29 mouse cellular contexts compared by ENCODE assay signal in genomic region chr12:69267956-69268632, GRCm38 (mm10). TPM values are rescaled to one million over a fixed set of nuclear protein-coding genes. Genes with fewer than 3 reads are reported as not detected.
DNase-seq lines count a peak whose midpoint lies in the region; ATAC-seq and TF ChIP-seq lines count a peak whose summit lies in the region.
"Had no signal": no experiment of that assay in that cellular context is flagged by ENCODE, and none has a peak within 500 bp of the region (broad histone marks: within the 10 kb centered on the region; RNA-seq: fewer than 3 reads in every experiment).

No protein-coding gene starts in this region.

- H3K9ac ChIP-seq in forebrain, embryonic 14.5 days (ENCODE audit: low read length) = no peak overlapping the region
- no peak overlapping the region for H3K9ac ChIP-seq in forebrain, embryonic 11.5 days (ENCODE audit: low read length)
- no peak overlapping the region for H3K9ac ChIP-seq in midbrain, postnatal 0 days (replicated peaks; ENCODE audit: low read length, poor library complexity, severe bottlenecking)
- no peak overlapping the region for H3K9ac ChIP-seq in midbrain, embryonic 15.5 days
- H3K9ac ChIP-seq: hindbrain, embryonic 13.5 days; liver, embryonic 14.5 days; neural tube, embryonic 15.5 days had no signal

- H3K4me1 ChIP-seq in forebrain, embryonic 14.5 days (ENCODE audit: control insufficient read depth, insufficient read depth, low read length) = no peaks in the 10 kb centered on the region
- H3K4me1 ChIP-seq in forebrain, embryonic 11.5 days (replicated peaks; ENCODE audit: control insufficient read depth, insufficient read depth, low read length) = no peaks in the 10 kb centered on the region
- H3K4me1 ChIP-seq in midbrain, postnatal 0 days (ENCODE audit: insufficient read depth, low read length) = no peaks in the 10 kb centered on the region
- no peaks in the 10 kb centered on the region for H3K4me1 ChIP-seq in midbrain, embryonic 15.5 days
- H3K4me1 ChIP-seq: hindbrain, embryonic 13.5 days; neural tube, embryonic 15.5 days had no signal

- DNase-seq in forebrain, embryonic 14.5 days (ENCODE audit: low spot score) = peak; percentile 6
- no peak for DNase-seq in forebrain, embryonic 11.5 days (ENCODE audit: low spot score)
- DNase-seq in layer of hippocampus, adult 9-11 months = peak; percentile 18
- DNase-seq in layer of hippocampus, postnatal 36 days = no peak
- peak; percentile 15 for DNase-seq in midbrain, postnatal 0 days (ENCODE audit: low spot score)
- peak; percentile 32 for DNase-seq in telencephalon, adult 2 months (ENCODE audit: low read depth, low spot score)
- DNase-seq: adrenal gland, adult 8-10 months; cerebellum, adult 11 months; cerebellum, adult 9-10 months; cerebellum, postnatal 36 days; gastrocnemius, postnatal 25 days; heart, adult 18-20 months; heart, postnatal 4 days; kidney, adult 8-10 months; kidney, postnatal 4 days; liver; lung, adult 2 months; lung, postnatal 10 days; retina, postnatal 1 day had no signal

- no peak for ATAC-seq in forebrain, embryonic 14.5 days
- no peak for ATAC-seq in forebrain, embryonic 11.5 days (replicated peaks; ENCODE audit: low FRiP score)
- ATAC-seq in midbrain, postnatal 0 days (ENCODE audit: low FRiP score) = no peak
- ATAC-seq in midbrain, embryonic 15.5 days (replicated peaks) = no peak
- ATAC-seq: activated CD4-positive, CD25-positive, alpha-beta regulatory T cell, adult 4 months; forebrain, embryonic 16.5 days; intestine, embryonic 16.5 days had no signal

- 71% methylated on average over 11 of the region's 11 CpGs for WGBS in forebrain, embryonic 14.5 days
- WGBS in forebrain, embryonic 11.5 days = 75% methylated on average over 11 of the region's 11 CpGs
- 65% methylated on average over 11 of the region's 11 CpGs for WGBS in midbrain, postnatal 0 days
- WGBS in midbrain, embryonic 15.5 days = 68% methylated on average over 11 of the region's 11 CpGs

- H3K27ac ChIP-seq in forebrain, embryonic 14.5 days (ENCODE audit: low read depth, low read length) = no peak overlapping the region
- no peak overlapping the region for H3K27ac ChIP-seq in forebrain, embryonic 11.5 days (ENCODE audit: low read depth, low read length)
- H3K27ac ChIP-seq in midbrain, postnatal 0 days (ENCODE audit: low read depth, low read length) = no peak overlapping the region
- H3K27ac ChIP-seq in midbrain, embryonic 15.5 days = no peak overlapping the region
- H3K27ac ChIP-seq: hindbrain, embryonic 13.5 days; kidney, postnatal 0 days; liver, embryonic 14.5 days; neural tube, embryonic 15.5 days had no signal

- no peaks in the 10 kb centered on the region for H3K27me3 ChIP-seq in forebrain, embryonic 14.5 days (replicated peaks; ENCODE audit: control insufficient read depth, insufficient read depth, low read length)
- no peaks in the 10 kb centered on the region for H3K27me3 ChIP-seq in forebrain, embryonic 11.5 days (ENCODE audit: control insufficient read depth, insufficient read depth, low read length)
- H3K27me3 ChIP-seq in midbrain, postnatal 0 days (ENCODE audit: insufficient read depth, low read length) = no peaks in the 10 kb centered on the region
- H3K27me3 ChIP-seq in midbrain, embryonic 15.5 days (replicated peaks) = no peaks in the 10 kb centered on the region
- H3K27me3 ChIP-seq: CH12.LX; hindbrain, embryonic 13.5 days; neural tube, embryonic 15.5 days had no signal

- H3K4me2 ChIP-seq in forebrain, embryonic 14.5 days (ENCODE audit: low read length) = no peak overlapping the region
- no peak overlapping the region for H3K4me2 ChIP-seq in forebrain, embryonic 11.5 days (ENCODE audit: low read depth, low read length, severe bottlenecking)
- H3K4me2 ChIP-seq in midbrain, postnatal 0 days (ENCODE audit: low read depth, low read length, poor library complexity, severe bottlenecking) = no peak overlapping the region
- no peak overlapping the region for H3K4me2 ChIP-seq in midbrain, embryonic 15.5 days
- H3K4me2 ChIP-seq: heart, embryonic 11.5 days; hindbrain, embryonic 13.5 days; neural tube, embryonic 15.5 days had no signal

- H3K9me3 ChIP-seq in forebrain, embryonic 14.5 days (replicated peaks; ENCODE audit: control insufficient read depth, low read length) = no peaks in the 10 kb centered on the region
- H3K9me3 ChIP-seq in forebrain, embryonic 11.5 days (ENCODE audit: control insufficient read depth, low read length) = no peaks in the 10 kb centered on the region
- no peaks in the 10 kb centered on the region for H3K9me3 ChIP-seq in midbrain, postnatal 0 days (ENCODE audit: low read length)
- no peaks in the 10 kb centered on the region for H3K9me3 ChIP-seq in midbrain, embryonic 15.5 days
- H3K9me3 ChIP-seq: hindbrain, embryonic 13.5 days; neural tube, embryonic 15.5 days had no signal

- TF ChIP-seq CTCF in midbrain, postnatal 0 days (IDR thresholded peaks at IDR 0.05) = no peak

- no peaks in the 10 kb centered on the region for H3K36me3 ChIP-seq in forebrain, embryonic 14.5 days (ENCODE audit: control insufficient read depth, insufficient read depth, low read length)
- H3K36me3 ChIP-seq in forebrain, embryonic 11.5 days (ENCODE audit: control insufficient read depth, insufficient read depth, low read length) = no peaks in the 10 kb centered on the region
- no peaks in the 10 kb centered on the region for H3K36me3 ChIP-seq in midbrain, postnatal 0 days (ENCODE audit: insufficient read depth, low read length)
- no peaks in the 10 kb centered on the region for H3K36me3 ChIP-seq in midbrain, embryonic 15.5 days (replicated peaks)
- H3K36me3 ChIP-seq: hindbrain, embryonic 13.5 days; neural tube, embryonic 15.5 days had no signal

- no peak overlapping the region for H3K4me3 ChIP-seq in forebrain, embryonic 14.5 days (ENCODE audit: low read depth, low read length)
- no peak overlapping the region for H3K4me3 ChIP-seq in forebrain, embryonic 11.5 days (ENCODE audit: low read depth, low read length)
- H3K4me3 ChIP-seq in midbrain, postnatal 0 days (ENCODE audit: low read depth, low read length) = no peak overlapping the region
- H3K4me3 ChIP-seq in midbrain, embryonic 15.5 days = no peak overlapping the region
- H3K4me3 ChIP-seq: hindbrain, embryonic 13.5 days; neural tube, embryonic 15.5 days had no signal

RNA-seq across cellular contexts. Expression of gene Klhdc1, which starts 27.1 kb away (rescaled TPM):
- 10.6 and 11.9 TPM in 2 replicates for polyA plus RNA-seq in forebrain, embryonic 14.5 days (2014; fragmentation: Nextera tagmentation; extraction: Ambion mirVana)
- 3.1 and 3.8 TPM in 2 replicates for polyA plus RNA-seq in forebrain, embryonic 11.5 days (2014; fragmentation: Nextera tagmentation; extraction: Ambion mirVana)
- total RNA-seq in layer of hippocampus, postnatal 36 days (2021) = 10 to 100 TPM; 16.0 to 17.9 TPM
- 8.5 TPM in 2 replicates for total RNA-seq in midbrain, postnatal 0 days (2014; rRNA removed)
- polyA plus RNA-seq in midbrain, postnatal 0 days (2015; fragmentation: Nextera tagmentation; extraction: Ambion mirVana) = 18.1 and 25.6 TPM in 2 replicates
- polyA plus RNA-seq in midbrain, embryonic 15.5 days (2015; fragmentation: Nextera tagmentation; extraction: Ambion mirVana) = 14.6 and 16.0 TPM in 2 replicates

RNA-seq across cellular contexts. Expression of gene Klhdc2, which starts 28.4 kb away (rescaled TPM):
- polyA plus RNA-seq in forebrain, embryonic 14.5 days (2014; fragmentation: Nextera tagmentation; extraction: Ambion mirVana) = 286 TPM in 2 replicates
- 237 and 242 TPM in 2 replicates for polyA plus RNA-seq in forebrain, embryonic 11.5 days (2014; fragmentation: Nextera tagmentation; extraction: Ambion mirVana)
- 100 to 1,000 TPM; 117 to 128 TPM for total RNA-seq in layer of hippocampus, postnatal 36 days (2021)
- 303 and 373 TPM in 2 replicates for total RNA-seq in midbrain, postnatal 0 days (2014; rRNA removed)
- 259 and 266 TPM in 2 replicates for polyA plus RNA-seq in midbrain, postnatal 0 days (2015; fragmentation: Nextera tagmentation; extraction: Ambion mirVana)
- polyA plus RNA-seq in midbrain, embryonic 15.5 days (2015; fragmentation: Nextera tagmentation; extraction: Ambion mirVana) = 302 and 305 TPM in 2 replicates

RNA-seq across cellular contexts. Expression of gene Pole2, which starts 40.1 kb away (rescaled TPM):
- 11.3 and 13.9 TPM in 2 replicates for polyA plus RNA-seq in forebrain, embryonic 14.5 days (2014; fragmentation: Nextera tagmentation; extraction: Ambion mirVana)
- 33.7 and 35.7 TPM in 2 replicates for polyA plus RNA-seq in forebrain, embryonic 11.5 days (2014; fragmentation: Nextera tagmentation; extraction: Ambion mirVana)
- under 1 TPM; 0.75 to 0.99 TPM for total RNA-seq in layer of hippocampus, postnatal 36 days (2021)
- total RNA-seq in midbrain, postnatal 0 days (2014; rRNA removed) = 2.4 and 3.6 TPM in 2 replicates
- polyA plus RNA-seq in midbrain, postnatal 0 days (2015; fragmentation: Nextera tagmentation; extraction: Ambion mirVana) = 1.4 TPM in 2 replicates
- polyA plus RNA-seq in midbrain, embryonic 15.5 days (2015; fragmentation: Nextera tagmentation; extraction: Ambion mirVana) = 3.4 and 4.5 TPM in 2 replicates

Comparison
In these comparisons a context has a peak if more than half of its experiments do, and no peak if none do; other contexts are left out.
1. DNase-seq: peak in forebrain, embryonic 14.5 days (single experiment), layer of hippocampus, adult 9-11 months (single experiment), midbrain, postnatal 0 days (single experiment) and telencephalon, adult 2 months (single experiment); none in forebrain, embryonic 11.5 days (single experiment) and layer of hippocampus, postnatal 36 days (0 of 2).